Mouse (Mus musculus): ENCODE measurements around the gene Dstn. TPM values are rescaled to one million over a fixed set of nuclear protein-coding genes. Genes with fewer than 3 reads are reported as not detected.

Dstn gene
- 752 and 769 TPM in 2 replicates for polyA plus RNA-seq (2011; ENCODE audit: insufficient read depth, insufficient read length, low read depth, missing spikeins)

DNA sequence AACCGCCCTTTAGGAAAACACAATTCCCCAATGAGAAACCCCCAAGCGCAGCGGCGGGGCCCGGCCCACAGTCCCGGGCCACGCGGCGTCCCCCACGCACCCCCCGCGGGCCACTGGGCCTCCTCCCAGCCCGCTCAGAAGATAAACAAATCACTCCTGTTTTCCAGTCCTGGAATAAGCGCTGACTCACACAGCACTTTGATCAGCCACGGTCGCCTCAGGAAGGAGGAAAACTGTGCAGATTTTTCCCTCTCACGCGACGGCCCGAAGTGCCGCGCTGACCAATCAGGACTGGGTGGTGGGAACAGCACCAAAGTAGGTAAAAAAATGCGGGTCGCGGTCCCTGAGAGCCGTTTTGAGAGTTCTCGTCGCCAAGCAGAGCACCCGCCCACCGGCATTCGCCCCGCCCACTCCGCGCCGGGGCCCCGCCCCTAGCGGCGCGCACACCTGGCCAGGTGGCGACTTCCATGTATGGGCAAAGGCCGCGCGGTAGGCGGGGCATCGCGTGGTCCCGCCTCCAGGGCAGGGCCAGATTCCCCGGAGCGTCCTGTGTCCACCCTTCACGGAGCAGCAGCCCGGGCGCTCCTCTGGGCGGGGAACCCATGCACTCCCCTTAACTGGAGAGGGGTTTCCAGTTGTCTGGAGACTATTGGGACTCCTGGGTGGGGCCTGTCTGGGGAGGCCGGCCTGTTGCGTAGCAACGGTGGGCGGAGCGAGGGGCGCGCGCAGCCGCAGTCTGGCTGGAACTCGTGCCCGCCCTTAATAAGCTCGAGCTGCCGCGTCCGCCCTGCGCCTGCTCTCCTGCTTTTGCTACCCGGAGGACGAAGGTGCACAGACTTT, at the start of gene Dstn:
TSS of gene Dstn (plus strand) at position 561 of the 840 bp plus-strand sequence.
- H3K9ac ChIP-seq (ENCODE audit: low read depth, poor library complexity, severe bottlenecking), result peak within 1 kb of the TSS; percentile 99

DNA sequence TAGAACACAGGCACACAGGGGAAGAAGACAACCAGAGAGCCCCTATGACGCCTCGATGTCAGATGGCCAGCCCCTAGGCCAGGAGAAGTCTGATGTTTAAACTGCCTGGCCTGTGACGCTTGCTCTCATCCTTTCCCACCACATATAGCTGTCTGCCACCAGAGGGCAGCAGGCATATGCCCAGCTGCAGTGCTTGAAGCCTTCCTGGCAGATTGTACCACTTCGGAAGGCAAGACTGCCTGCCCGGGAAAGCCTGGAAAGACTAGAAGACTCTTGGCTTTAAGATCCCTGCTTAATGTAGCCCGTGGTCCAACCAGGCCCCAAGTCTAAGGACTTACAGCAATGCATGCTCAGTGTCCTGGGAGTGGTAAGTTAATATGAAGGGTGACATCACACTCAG, 47.8 kb upstream of the Dstn start:
- Histone ChIP-seq H3K27me3 (ENCODE audit: control insufficient read depth, insufficient read depth, low read length, poor library complexity, severe bottlenecking) (no peaks in the 10 kb centered on the region), H3K36me3 (ENCODE audit: control insufficient read depth, insufficient read depth, low read length, poor library complexity, severe bottlenecking) (no peaks in the 10 kb centered on the region), H3K4me3 (ENCODE audit: low read depth, low read length) (no peak overlapping the region), H3K9me3 (replicated peaks; ENCODE audit: control insufficient read depth, insufficient read depth, low read length, poor library complexity, severe bottlenecking) (no peaks in the 10 kb centered on the region), H3K9ac (ENCODE audit: low read depth, poor library complexity, severe bottlenecking) (no peak overlapping the region), H3K4me1 (ENCODE audit: control insufficient read depth, insufficient read depth, low read length) (no peaks in the 10 kb centered on the region), H3K27ac (ENCODE audit: insufficient read depth, low read length) (no peak overlapping the region)
- no peak for TF ChIP-seq EP300 (IDR thresholded peaks at IDR 0.05; ENCODE audit: insufficient read depth, low read depth, low read length)
- TF ChIP-seq POLR2A (IDR thresholded peaks at IDR 0.05; ENCODE audit: insufficient read depth, low read length), result no peak
- TF ChIP-seq CTCF (IDR thresholded peaks at IDR 0.05; ENCODE audit: low read depth, low read length), result peak; percentile 97

More for the DNA sequence above, at the start of gene Dstn:
- H3K9me3 ChIP-seq (replicated peaks; ENCODE audit: control insufficient read depth, insufficient read depth, low read length, poor library complexity, severe bottlenecking), result no peaks in the 10 kb centered on the region
- peak within 1 kb of the TSS; percentile 95 for H3K27ac ChIP-seq (ENCODE audit: insufficient read depth, low read length)
- H3K4me1 ChIP-seq (ENCODE audit: control insufficient read depth, insufficient read depth, low read length), result peaks cover 2% of the 10 kb centered on the region
- no peaks in the 10 kb centered on the region for H3K36me3 ChIP-seq (ENCODE audit: control insufficient read depth, insufficient read depth, low read length, poor library complexity, severe bottlenecking)
- H3K4me3 ChIP-seq (ENCODE audit: low read depth, low read length), result peak within 1 kb of the TSS; percentile 95
- no peaks in the 10 kb centered on the region for H3K27me3 ChIP-seq (ENCODE audit: control insufficient read depth, insufficient read depth, low read length, poor library complexity, severe bottlenecking)
- no peak for TF ChIP-seq CTCF (IDR thresholded peaks at IDR 0.05; ENCODE audit: low read depth, low read length)
- no peak for TF ChIP-seq EP300 (IDR thresholded peaks at IDR 0.05; ENCODE audit: insufficient read depth, low read depth, low read length)
- peak; percentile 94 for TF ChIP-seq POLR2A (IDR thresholded peaks at IDR 0.05; ENCODE audit: insufficient read depth, low read length)

DNA sequence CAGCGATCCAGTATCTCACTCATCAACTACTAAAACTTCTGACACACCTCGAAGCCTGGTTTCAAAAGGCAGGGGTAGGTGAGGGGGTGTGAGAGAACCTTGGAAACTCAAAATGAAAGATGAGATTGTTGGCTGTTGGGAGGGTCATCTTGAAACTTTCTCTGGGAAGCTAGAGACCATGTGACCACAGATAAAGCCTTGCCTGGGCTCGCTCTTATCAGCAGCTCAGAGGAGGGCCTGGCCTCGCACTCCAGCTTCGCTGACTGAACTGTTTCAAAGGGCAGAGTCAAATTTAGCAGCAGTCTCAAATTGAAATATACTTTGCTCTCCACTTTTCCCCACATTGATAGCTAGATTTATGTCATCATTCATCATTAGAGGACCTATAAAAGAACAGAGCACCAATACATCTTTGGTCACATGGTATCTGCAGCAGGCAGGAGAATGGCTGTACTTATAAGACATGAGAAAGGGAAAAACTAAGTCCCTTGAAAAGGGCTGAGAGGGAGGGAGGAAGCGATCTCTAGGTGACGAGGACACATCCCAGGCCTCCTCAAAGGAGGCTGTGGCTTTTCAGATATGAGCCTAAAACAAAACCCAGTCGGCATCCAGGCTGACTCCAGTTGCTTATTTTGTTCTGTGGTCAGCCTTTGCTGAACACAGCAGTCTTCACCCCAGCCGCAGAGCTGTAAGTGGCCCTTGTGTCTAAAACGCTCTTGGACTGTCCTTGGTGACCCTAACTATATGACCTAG, 44.0 kb upstream of the Dstn start:
- Histone ChIP-seq H3K27me3 (ENCODE audit: control insufficient read depth, insufficient read depth, low read length, poor library complexity, severe bottlenecking) (no peaks in the 10 kb centered on the region), H3K27ac (ENCODE audit: insufficient read depth, low read length) (no peak overlapping the region)

GRCm38 (mm10) chr2:143876026-143876425, 39.1 kb upstream of the Dstn start:
- Histone ChIP-seq H3K27ac (ENCODE audit: insufficient read depth, low read length) (no peak overlapping the region), H3K4me1 (ENCODE audit: control insufficient read depth, insufficient read depth, low read length) (no peaks in the 10 kb centered on the region), H3K9ac (ENCODE audit: low read depth, poor library complexity, severe bottlenecking) (no peak overlapping the region), H3K4me3 (ENCODE audit: low read depth, low read length) (no peak overlapping the region), H3K9me3 (replicated peaks; ENCODE audit: control insufficient read depth, insufficient read depth, low read length, poor library complexity, severe bottlenecking) (no peaks in the 10 kb centered on the region), H3K36me3 (ENCODE audit: control insufficient read depth, insufficient read depth, low read length, poor library complexity, severe bottlenecking) (no peaks in the 10 kb centered on the region), H3K27me3 (ENCODE audit: control insufficient read depth, insufficient read depth, low read length, poor library complexity, severe bottlenecking) (no peaks in the 10 kb centered on the region)
- TF ChIP-seq CTCF (IDR thresholded peaks at IDR 0.05; ENCODE audit: low read depth, low read length), result no peak
- no peak for TF ChIP-seq EP300 (IDR thresholded peaks at IDR 0.05; ENCODE audit: insufficient read depth, low read depth, low read length)
- TF ChIP-seq POLR2A (IDR thresholded peaks at IDR 0.05; ENCODE audit: insufficient read depth, low read length), result no peak

More for the DNA sequence above, 44.0 kb upstream of the Dstn start:
- H3K9ac ChIP-seq (ENCODE audit: low read depth, poor library complexity, severe bottlenecking), result no peak overlapping the region
- no peaks in the 10 kb centered on the region for H3K9me3 ChIP-seq (replicated peaks; ENCODE audit: control insufficient read depth, insufficient read depth, low read length, poor library complexity, severe bottlenecking)
- no peaks in the 10 kb centered on the region for H3K4me1 ChIP-seq (ENCODE audit: control insufficient read depth, insufficient read depth, low read length)
- TF ChIP-seq POLR2A (IDR thresholded peaks at IDR 0.05; ENCODE audit: insufficient read depth, low read length) (no peak), CTCF (IDR thresholded peaks at IDR 0.05; ENCODE audit: low read depth, low read length) (no peak), EP300 (IDR thresholded peaks at IDR 0.05; ENCODE audit: insufficient read depth, low read depth, low read length) (no peak)
- H3K36me3 ChIP-seq (ENCODE audit: control insufficient read depth, insufficient read depth, low read length, poor library complexity, severe bottlenecking), result no peaks in the 10 kb centered on the region
- no peak overlapping the region for H3K4me3 ChIP-seq (ENCODE audit: low read depth, low read length)

DNA sequence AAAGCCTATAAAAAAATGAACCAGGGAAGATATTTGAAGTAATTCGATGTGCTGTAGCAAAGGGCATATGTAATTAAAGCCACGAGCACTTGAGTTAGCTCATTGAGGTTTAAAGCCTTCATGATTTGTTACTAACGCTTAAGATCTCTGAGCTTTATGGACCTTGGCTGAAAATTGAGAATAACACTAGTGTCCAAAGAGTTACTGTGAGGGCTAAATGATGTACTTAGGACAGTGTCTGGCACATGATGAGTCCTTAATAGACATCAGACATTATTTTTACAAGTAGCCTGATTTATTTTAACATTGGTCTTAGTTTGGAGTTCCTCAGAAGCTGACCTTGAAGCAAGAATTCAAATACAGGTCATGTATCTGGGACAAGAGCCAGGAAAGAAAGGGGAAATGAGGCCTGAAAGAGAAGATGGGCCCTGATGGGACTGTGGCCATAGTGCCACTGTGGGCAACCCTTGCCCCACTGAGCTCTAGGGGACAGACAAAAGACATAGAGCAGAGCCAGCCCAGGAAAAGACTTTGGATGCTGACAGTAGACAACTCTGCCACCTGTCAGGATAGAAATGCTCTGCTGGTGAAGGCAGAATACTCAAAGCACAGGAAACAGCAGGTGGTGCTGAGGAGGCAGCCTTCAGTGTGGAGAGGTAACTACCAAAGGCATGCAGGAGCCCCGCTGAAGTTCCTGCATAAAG, 38.0 kb upstream of the Dstn start:
- H3K9ac ChIP-seq (ENCODE audit: low read depth, poor library complexity, severe bottlenecking), result no peak overlapping the region
- H3K27ac ChIP-seq (ENCODE audit: insufficient read depth, low read length), result no peak overlapping the region
- no peaks in the 10 kb centered on the region for H3K36me3 ChIP-seq (ENCODE audit: control insufficient read depth, insufficient read depth, low read length, poor library complexity, severe bottlenecking)
- H3K9me3 ChIP-seq (replicated peaks; ENCODE audit: control insufficient read depth, insufficient read depth, low read length, poor library complexity, severe bottlenecking), result no peaks in the 10 kb centered on the region
- H3K27me3 ChIP-seq (ENCODE audit: control insufficient read depth, insufficient read depth, low read length, poor library complexity, severe bottlenecking), result no peaks in the 10 kb centered on the region
- TF ChIP-seq CTCF (IDR thresholded peaks at IDR 0.05; ENCODE audit: low read depth, low read length) (no peak), EP300 (IDR thresholded peaks at IDR 0.05; ENCODE audit: insufficient read depth, low read depth, low read length) (no peak), POLR2A (IDR thresholded peaks at IDR 0.05; ENCODE audit: insufficient read depth, low read length) (no peak)
- no peak overlapping the region for H3K4me3 ChIP-seq (ENCODE audit: low read depth, low read length)
- no peaks in the 10 kb centered on the region for H3K4me1 ChIP-seq (ENCODE audit: control insufficient read depth, insufficient read depth, low read length)
